Mouse (Mus musculus) olfactory bulb, adult 2 months (tissue): ENCODE measurements around the gene Lage3. TPM values are rescaled to one million over a fixed set of nuclear protein-coding genes. Genes with fewer than 3 reads are reported as not detected.

ENCODE experiments used
- H3K27ac ChIP-seq: fragments of 200-500 bp; 2 replicates; pipeline ENCODE4 v1.5.1; 2012; ENCODE audit warnings: low read depth, low read length; ENCODE audit not compliant: insufficient read depth
- H3K4me1 ChIP-seq: fragments of 200-500 bp; 2 replicates; pipeline ENCODE4 v1.6.1; 2012; ENCODE audit warnings: low read length; ENCODE audit not compliant: control insufficient read depth, insufficient read depth
- H3K4me3 ChIP-seq: fragments of 200-500 bp; 2 replicates; pipeline ENCODE4 v1.5.1; 2012; ENCODE audit warnings: mild to moderate bottlenecking, low read depth, low read length, moderate library complexity; ENCODE audit not compliant: insufficient read depth
- CTCF ChIP-seq: fragments of 200-500 bp; IDR thresholded peaks from 2 replicates; pipeline ENCODE4 v1.5.1; 2012; ENCODE audit warnings: low read depth, mild to moderate bottlenecking, low read length, moderate library complexity; ENCODE audit not compliant: insufficient read depth
- POLR2A ChIP-seq: fragments of 200-500 bp; IDR thresholded peaks from 2 replicates; pipeline ENCODE4 v1.6.1; 2012; ENCODE audit warnings: mild to moderate bottlenecking, low read depth, low read length, moderate library complexity; ENCODE audit not compliant: insufficient read depth
- WGBS: fragments of 180-500 bp; shearing (Covaris S2); methylation state at CpG from one replicate; pipeline ENCODE4 v1.1.7; 2018; 5-methylcytosine and 5-hydroxymethylcytosine counted together
- polyA plus RNA-seq: library from polyadenylated mRNA; stranded (reverse); fragments of >200 nt; gene quantifications from 2 replicates; pipeline ENCODE4 v1.2.4, GENCODE M21; 2012; ENCODE audit warnings: low replicate concordance; ENCODE audit not compliant: missing spikeins, insufficient read depth, insufficient read length

The Lage3 gene
- polyA plus RNA-seq, 1 experiment: not detected

DNA sequence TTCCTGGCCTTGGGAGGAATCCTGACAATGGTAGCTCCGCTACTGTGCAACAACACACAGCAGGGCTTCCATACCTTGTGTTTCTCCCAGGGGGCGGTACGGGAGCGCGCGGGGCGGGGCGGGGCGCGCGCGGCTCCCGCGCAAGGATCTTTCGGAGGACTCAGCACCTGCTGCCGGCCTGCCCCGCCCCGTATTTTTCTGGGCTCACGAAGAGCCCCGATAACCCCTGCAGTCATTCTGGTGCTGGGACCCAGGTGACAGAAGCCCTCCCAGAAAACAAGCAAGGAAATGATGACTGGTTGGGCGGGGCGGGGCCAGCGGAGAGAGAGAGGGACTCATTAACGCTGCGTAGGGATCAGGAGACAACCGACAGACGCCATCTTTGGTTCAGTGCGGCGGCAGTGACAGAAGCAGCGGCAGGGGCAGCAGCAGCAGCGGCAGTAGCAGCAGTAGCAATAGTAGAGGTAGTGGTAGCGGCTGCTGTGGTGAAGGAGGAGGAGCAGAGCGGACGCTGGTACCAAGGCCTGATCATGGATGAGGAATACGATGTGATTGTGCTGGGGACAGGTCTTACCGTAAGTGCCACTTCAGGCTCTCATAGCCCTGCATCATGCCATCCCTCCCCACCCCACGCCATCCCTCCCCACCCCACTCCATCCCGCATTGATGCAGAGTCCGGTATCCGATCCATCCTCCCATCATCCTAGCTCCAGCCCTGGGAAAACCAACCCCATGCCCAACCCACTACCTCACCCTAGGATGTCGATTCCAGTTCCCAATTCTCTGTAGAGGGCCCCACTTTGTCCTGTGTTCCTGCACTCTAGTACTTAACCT lies 48.3 kb downstream of the Lage3 start, which contains the start of gene Gdi1:
Gdi1 (plus strand) TSS at position 132 of the 834 bp plus-strand sequence.
- Histone ChIP-seq H3K4me1 (peaks cover 5% of the 10 kb centered on the region; the same call in 1 of the 2 replicates), H3K4me3 (peak within 1 kb of the TSS; percentile 85), H3K27ac (peak within 1 kb of the TSS; percentile 100)
- TF ChIP-seq CTCF: no peak
- TF ChIP-seq POLR2A: peak; percentile 81
- WGBS: 18% methylated on average over 37 of the region's 41 CpGs

Other genes starting within 250 kb of the Lage3 start
- not detected in 2 replicates for gene Opn1mw, start 226.2 kb downstream of the Lage3 start, polyA plus RNA-seq
- not detected in 2 replicates for gene Mecp2, start 218.3 kb downstream of the Lage3 start, polyA plus RNA-seq
- not detected in 2 replicates for gene Tex28, start 185.8 kb downstream of the Lage3 start, polyA plus RNA-seq
- not detected in 2 replicates for gene Tktl1, start 176.4 kb downstream of the Lage3 start, polyA plus RNA-seq
- gene Flna, start 103.8 kb downstream of the Lage3 start, polyA plus RNA-seq: 372 TPM in 1 of 2 replicates, not detected in the other
- gene Emd, start 98.9 kb downstream of the Lage3 start, polyA plus RNA-seq: not detected in 2 replicates
- not detected in 2 replicates for gene Rpl10, start 82.8 kb downstream of the Lage3 start, polyA plus RNA-seq
- not detected in 2 replicates for gene Taz, start 71.7 kb downstream of the Lage3 start, polyA plus RNA-seq
- not detected in 2 replicates for gene Dnase1l1, start 71.3 kb downstream of the Lage3 start, polyA plus RNA-seq
- 501 and 1,287 TPM in 2 replicates for gene Atp6ap1, start 56.5 kb downstream of the Lage3 start, polyA plus RNA-seq
- gene Gdi1, start 48.6 kb downstream of the Lage3 start, polyA plus RNA-seq: 513 and 810 TPM in 2 replicates
- 224 TPM in 1 of 2 replicates, not detected in the other for gene Fam50a, start 40.6 kb downstream of the Lage3 start, polyA plus RNA-seq
- gene Plxna3, start 24.6 kb downstream of the Lage3 start, polyA plus RNA-seq: not detected in 2 replicates
- not detected in 2 replicates for gene Ubl4a, start 19.6 kb upstream of the Lage3 start, polyA plus RNA-seq
- gene Slc10a3, start 19.7 kb upstream of the Lage3 start, polyA plus RNA-seq: not detected in 2 replicates
- not detected in 2 replicates for gene Fam3a, start 39.7 kb upstream of the Lage3 start, polyA plus RNA-seq
- not detected in 2 replicates for gene Ikbkg, start 39.7 kb upstream of the Lage3 start, polyA plus RNA-seq
- gene G6pdx, start 75.6 kb upstream of the Lage3 start, polyA plus RNA-seq: not detected in 2 replicates
- not detected in 2 replicates for gene Gm6880, start 127.8 kb upstream of the Lage3 start, polyA plus RNA-seq
- gene Olfr1326-ps1, start 221.3 kb upstream of the Lage3 start, polyA plus RNA-seq: not detected in 2 replicates
- gene Olfr1325, start 239.1 kb upstream of the Lage3 start, polyA plus RNA-seq: not detected in 2 replicates